Mouse (Mus musculus) heart, postnatal 36 days (tissue): Measurements from ENCODE around the gene Gm525. TPM values are rescaled to one million over a fixed set of nuclear protein-coding genes. Genes with fewer than 3 reads are reported as not detected.
"Not testable (repeated sequence)": the region's sequence is repeated elsewhere in the genome, so short reads cannot be mapped to it uniquely, and the experiment has no call there.

ENCODE experiments used
- DNase-seq, 2 experiments: peaks; one replicate each; pipeline ENCODE4 v3.0.0; 2021 to 2022
- intact Hi-C: fragments of 180-260 bp; cut with DNase I; formaldehyde crosslinking; loops from one replicate; pipeline ENCODE4 v1.15.1; 2025
- total RNA-seq, 2 experiments: library from RNA; stranded (reverse); gene quantifications; 2 replicates each; pipeline ENCODE4 v1.2.3; 2021

Gm525 gene
- total RNA-seq, result not detected

DNA sequence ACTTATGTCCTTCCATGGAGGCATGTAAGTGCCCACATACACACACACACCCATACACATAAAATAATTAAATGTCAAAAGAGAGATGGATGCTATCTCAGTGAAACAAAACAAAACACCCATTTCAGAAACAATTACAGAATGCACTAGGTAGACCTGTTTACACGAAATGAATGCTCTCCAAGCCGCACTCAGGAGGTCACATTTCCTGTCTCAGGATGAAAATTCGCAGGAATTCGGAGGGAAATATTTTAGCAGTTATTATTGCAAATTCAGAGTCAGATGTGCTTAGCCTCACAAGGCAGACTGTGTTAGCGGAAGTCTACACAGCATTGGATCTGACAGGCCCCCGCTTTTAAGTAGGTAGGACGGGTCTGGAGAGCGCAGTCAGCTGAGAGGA lies at the start of gene Gm525:
TSS of gene Gm525 (plus strand) at position 301 of the 400 bp plus-strand sequence.
- intact Hi-C loops, result no loop called here
- no peak for DNase-seq

GRCm38 (mm10) chr11:89024181-89024881 lies 49.3 kb upstream of the Gm525 start:
- intact Hi-C loops, result no loop called here
- peak; percentile 81 to 84 for DNase-seq

GRCm38 (mm10) chr11:89025603-89026002 lies 48.0 kb upstream of the Gm525 start:
- intact Hi-C loops, result no loop called here
- DNase-seq, result no peak

DNA sequence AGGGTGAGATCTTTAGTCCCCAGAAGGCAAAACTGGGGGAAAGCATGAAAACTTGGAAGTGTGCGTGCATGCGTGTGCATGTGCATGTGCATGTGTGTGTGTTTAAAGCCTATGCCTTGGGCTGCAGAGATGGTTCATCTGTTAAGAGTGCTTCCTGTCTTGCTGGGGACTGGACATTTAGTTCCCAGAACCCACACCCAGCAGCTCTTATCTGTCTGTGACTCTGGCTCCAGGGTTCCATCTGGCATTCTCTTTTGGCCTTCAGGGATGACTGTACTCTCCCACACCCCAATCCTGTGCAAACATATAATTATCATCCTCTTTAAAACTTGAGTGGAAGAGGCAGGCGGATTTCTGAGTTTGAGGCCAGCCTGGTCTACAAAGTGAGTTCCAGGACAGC lies 47.5 kb upstream of the Gm525 start:
- peak in 1 of 2 experiments; percentile 26 for DNase-seq
- intact Hi-C loops, result no loop called here

DNA sequence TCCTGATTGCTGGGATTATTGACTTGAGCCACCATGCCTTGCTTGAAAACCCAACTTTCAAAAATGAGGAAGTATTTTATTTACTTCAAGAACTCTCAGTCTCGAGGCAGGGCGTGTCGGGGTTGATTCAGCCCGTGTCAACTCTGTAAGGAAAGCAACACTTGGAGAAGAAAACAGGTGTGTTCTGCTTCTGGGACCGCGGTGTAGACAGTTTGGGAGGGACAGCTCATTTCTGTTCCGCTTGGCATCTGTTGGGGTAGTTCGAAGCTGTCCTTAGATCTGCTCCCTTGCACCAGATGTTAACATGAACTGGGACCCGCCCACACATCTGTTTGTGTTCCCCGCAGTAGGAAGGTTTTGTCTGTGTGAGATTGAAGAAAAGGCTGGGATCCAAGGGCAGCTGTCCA lies 45.7 kb upstream of the Gm525 start:
- DNase-seq, result peak; percentile 52 to 67
- intact Hi-C loops, result no loop called here

DNA sequence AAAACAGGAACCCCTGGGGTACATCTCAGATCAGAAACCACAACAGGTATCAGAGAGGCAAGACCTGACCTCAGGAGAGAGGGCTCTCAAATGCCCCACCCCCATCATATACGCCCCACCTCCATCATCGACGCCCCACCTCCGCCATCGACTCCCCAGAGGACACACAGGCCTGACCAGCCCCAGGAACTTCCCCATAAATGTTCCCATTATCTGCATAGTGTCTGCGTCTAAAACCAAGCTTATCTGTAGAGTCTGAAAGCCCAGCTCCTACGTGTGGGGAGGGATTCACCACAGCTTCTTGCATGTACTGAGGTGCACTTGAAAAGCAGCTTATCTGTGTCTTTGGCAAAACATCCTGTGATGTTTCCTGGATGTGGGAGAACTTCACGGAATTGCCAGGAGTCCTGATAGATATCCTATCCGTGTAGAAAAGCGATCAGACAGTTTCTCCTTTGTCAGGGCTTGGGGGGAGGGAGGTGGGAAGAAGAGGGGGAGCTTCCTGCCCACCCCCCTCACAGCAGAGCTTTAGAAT lies 44.7 kb upstream of the Gm525 start:
- intact Hi-C loops, result no loop called here
- peak; percentile 55 to 56 for DNase-seq

- no peak for DNase-seq
- intact Hi-C loops, result no loop called here
Observed at GRCm38 (mm10) chr11:89030552-89030951, 43.1 kb upstream of the Gm525 start.

- no peak for DNase-seq
- intact Hi-C loops, result no loop called here
Observed at GRCm38 (mm10) chr11:89031189-89031588, 42.5 kb upstream of the Gm525 start.

GRCm38 (mm10) chr11:89034592-89034991 lies 39.0 kb upstream of the Gm525 start:
- intact Hi-C loops, result no loop called here
- DNase-seq, result no peak

- intact Hi-C loops, result no loop called here
- no peak for DNase-seq
Observed at GRCm38 (mm10) chr11:89035552-89035951, 38.1 kb upstream of the Gm525 start.

GRCm38 (mm10) chr11:89038496-89038895 lies 35.1 kb upstream of the Gm525 start:
- intact Hi-C loops, result no loop called here
- no peak for DNase-seq

- DNase-seq, result peak; percentile 73 to 80
- intact Hi-C loops, result loop anchor here (1.0 kb wide), 1 partner anchor 46 kb away; no protein-coding TSS in a partner anchor
Observed at GRCm38 (mm10) chr11:89039325-89039724, 34.3 kb upstream of the Gm525 start.

DNA sequence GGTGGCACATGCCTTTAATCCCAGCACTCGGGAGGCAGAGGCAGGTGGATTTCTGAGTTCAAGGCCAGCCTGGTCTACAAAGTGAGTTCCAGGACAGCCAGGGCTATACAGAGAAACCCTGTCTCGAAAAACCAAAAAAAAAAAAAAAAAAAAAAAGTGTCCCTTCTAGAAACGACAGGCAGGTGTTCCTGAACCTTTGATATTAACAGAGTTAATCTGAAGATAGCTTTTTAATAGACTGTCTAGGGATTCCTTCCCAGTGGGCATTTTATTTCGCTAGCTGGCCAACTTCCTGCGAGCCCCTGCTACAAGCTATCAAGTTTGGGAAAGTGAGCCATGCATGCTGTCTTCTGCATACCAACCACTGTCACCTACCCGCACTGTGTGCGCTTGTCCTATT lies 32.6 kb upstream of the Gm525 start:
- DNase-seq, intact Hi-C loops: not testable (repeated sequence)

DNA sequence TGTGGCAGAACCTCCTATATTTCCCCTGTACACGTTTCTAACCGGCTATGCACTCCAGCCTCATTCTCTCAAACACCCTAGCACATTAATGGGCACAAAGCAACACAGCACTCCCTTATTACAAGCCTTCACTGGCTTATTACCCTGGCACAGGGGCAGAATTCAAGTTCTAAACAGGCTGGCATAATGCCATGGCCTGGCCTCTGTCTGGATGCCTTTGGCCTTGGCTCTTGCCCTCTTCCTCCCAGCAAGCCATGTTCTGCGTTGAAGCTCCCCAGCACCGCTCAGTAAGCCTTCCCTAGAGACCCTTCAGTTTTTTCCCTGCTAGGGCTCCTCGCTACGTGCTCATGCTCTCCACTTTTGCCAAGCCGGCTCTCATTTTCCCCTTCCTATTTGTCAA lies 30.6 kb upstream of the Gm525 start:
- intact Hi-C loops, result no loop called here
- DNase-seq, result no peak

GRCm38 (mm10) chr11:89045501-89045900 lies 28.1 kb upstream of the Gm525 start:
- DNase-seq, result not testable (repeated sequence)

DNA sequence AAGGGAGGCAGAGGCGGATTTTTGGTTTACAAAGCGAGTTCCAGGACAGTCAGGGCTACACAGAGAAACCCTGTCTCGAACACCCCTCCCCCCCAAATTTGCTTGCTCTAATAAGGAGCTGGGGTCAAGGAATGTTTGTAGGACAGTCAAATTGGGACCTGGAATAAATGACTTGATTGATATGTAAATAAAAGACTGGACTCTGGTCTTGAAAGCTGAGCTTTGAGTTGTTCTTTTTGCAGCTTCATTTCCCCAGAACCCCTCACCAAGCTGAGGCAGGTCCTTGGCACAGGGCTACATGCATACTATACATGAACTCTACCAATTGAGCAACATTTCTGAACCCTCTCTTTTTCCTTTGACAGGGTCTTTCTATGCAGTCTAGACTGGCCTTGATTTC lies 27.6 kb upstream of the Gm525 start:
- DNase-seq, result no peak
- intact Hi-C loops, result no loop called here

More at GRCm38 (mm10) chr11:89045501-89045900, 28.1 kb upstream of the Gm525 start:
- intact Hi-C loops, result not testable (repeated sequence)

- no peak for DNase-seq
- intact Hi-C loops, result no loop called here
Observed at GRCm38 (mm10) chr11:89051767-89052166, 21.9 kb upstream of the Gm525 start.

DNA sequence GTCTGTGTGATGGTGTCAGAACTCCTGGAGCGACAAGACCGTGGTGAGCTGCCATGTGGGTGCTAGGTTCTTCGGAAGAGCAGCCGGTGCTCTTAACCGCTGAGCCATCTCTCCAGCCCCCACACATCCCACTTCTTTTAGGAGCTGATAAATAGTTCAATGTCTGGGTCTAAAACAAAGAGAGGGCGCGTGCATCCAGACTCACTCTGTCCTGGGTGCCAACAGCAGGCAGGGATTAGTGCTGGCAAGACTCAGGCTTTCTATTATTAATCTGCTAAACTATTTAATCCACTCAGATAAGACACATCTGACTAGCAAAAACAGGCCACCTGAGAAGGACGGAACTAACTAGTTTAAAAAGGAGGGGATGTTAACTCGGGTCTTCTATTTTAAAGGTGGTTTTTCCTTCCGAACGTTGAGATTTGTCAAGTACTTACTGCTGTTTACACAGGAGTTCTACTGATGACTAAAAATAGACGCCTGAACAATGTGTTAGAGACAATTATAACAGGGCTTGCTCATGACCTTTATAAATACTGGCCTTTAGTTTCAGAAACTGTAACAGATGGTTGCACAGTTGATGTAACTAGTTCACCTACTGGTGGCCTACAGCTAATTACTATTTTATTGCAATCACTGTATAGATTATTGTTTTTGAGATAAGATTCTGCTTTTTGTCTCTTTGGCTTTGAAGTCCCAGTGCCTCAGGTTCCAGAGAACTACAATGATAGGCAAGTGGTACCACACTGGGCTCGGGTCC lies 17.5 kb upstream of the Gm525 start:
- intact Hi-C loops, result no loop called here
- peak in 1 of 2 experiments; percentile 39 for DNase-seq

- no peak for DNase-seq
- intact Hi-C loops, result no loop called here
Observed at GRCm38 (mm10) chr11:89058515-89059270, 14.9 kb upstream of the Gm525 start.

- intact Hi-C loops, result no loop called here
- DNase-seq, result no peak
Observed at GRCm38 (mm10) chr11:89059919-89060422, 13.7 kb upstream of the Gm525 start.
